Mouse (Mus musculus): Measurements from ENCODE around the gene Gm17387.

DNA sequence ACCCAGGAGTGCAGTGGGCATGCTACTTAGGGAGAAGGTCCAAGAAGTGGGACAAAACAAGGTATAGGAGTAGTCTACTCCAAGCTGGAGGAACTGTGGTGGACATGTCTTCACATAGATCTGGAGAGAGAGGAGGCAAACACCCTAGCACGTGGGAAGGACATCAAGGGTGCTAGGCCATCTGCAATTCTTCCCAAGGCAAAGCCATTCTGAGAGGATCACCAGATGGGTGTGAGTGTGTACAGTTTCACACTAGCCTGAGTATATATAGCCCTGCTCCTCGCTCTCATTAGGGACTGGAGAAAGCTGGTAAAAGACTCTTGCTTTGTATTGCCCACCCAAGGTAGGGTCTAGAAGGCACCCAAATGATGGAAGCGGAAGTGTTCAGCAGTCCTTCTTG is 34.4 kb downstream of the Gm17387 start:
- TF ChIP-seq CTCF (IDR thresholded peaks at IDR 0.05; ENCODE audit: low read depth, low read length) = no peak
- no peak for TF ChIP-seq POLR2A (IDR thresholded peaks at IDR 0.05; ENCODE audit: extremely low read depth, insufficient read depth, low read length)

Data from liver, adult 2 months (tissue).